Mouse (Mus musculus): Measurements from ENCODE around the gene Rpl29.

- TF ChIP-seq POLR2A (IDR thresholded peaks at IDR 0.05; ENCODE audit: insufficient read depth, low read length) (no peak), EP300 (IDR thresholded peaks at IDR 0.05; ENCODE audit: insufficient read depth, low read depth, low read length) (no peak), CTCF (IDR thresholded peaks at IDR 0.05; ENCODE audit: low read depth, low read length) (no peak)
Measured at GRCm38 (mm10) chr9:106451298-106451697, 22.0 kb downstream of the Rpl29 start.
